Mouse (Mus musculus) layer of hippocampus, adult 6 months (tissue): ENCODE measurements around the gene Olfr1420. TPM values are rescaled to one million over a fixed set of nuclear protein-coding genes. Genes with fewer than 3 reads are reported as not detected.
A peak's percentile ranks its signal among the peaks of the same experiment; 100 is the strongest.

Experiments
- long read RNA-seq, 2 experiments: library from polyadenylated mRNA; unstranded; transcript quantifications; one replicate each; pipeline ENCODE4 v2.0.0; 2019 to 2020
- microRNA-seq: library from miRNA; unstranded; fragments of <30 nt; microRNA quantifications from one replicate; pipeline ENCODE4 v1.2.0, GENCODE M21; 2020
- polyA plus RNA-seq: library from polyadenylated mRNA; unstranded; fragments of <200 nt; fragmentation: Nextera tagmentation; gene quantifications from 2 replicates; pipeline ENCODE4 v1.2.3, GENCODE M21; 2021

Gene Olfr1420
- not detected in 2 replicates for polyA plus RNA-seq
- long read RNA-seq, experiment 1: 0 reads
- long read RNA-seq, experiment 2: 0 reads

DNA sequence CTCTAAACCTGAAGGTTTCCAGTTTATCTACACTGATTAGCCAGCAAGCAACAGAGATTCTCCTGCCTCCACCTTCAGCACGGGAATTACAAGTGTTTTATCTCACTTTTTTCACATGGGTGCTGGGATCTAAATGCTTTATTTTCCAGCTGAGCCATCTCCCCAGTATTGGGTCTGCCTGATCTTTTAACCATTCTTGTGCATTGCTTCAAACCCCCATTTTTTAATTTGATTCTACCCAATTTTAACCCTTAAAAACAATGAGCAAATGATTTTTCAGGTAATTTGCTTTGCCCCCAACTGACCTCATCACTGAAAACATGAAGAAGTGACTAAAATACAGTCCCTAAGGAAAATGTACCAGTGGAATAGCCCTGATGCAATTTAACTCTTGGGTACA is at the start of gene Olfr1420:
Gene Olfr1420, plus strand, starts transcription at position 301 of the 400 bp plus-strand sequence.

GRCm38 (mm10) chr19:11839119-11839518 is 47.2 kb upstream of the Olfr1420 start, which contains the start of gene Olfr1417:
Gene Olfr1417 (minus strand): TSS chr19:11839219.

DNA sequence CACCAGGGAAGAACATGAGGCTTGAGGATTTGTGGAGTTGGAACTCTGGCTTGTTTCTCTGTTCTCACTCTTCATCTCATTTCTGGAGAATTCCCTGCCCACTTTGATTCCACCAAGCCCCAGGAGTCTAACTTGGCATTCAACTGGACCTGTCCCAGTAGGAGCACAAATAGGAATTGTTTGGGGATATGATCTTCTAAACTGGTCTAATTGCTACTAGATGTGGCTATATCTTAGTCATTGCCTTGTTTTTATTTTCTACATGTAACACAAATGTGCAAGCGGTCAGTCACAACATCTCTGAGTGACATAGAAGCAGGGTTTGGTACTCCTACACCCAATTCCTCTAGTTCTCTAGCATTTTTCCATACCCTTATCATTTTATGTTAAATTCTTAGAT is 25.4 kb upstream of the Olfr1420 start, which contains the start of gene Olfr1418:
Gene Olfr1418, minus strand, starts transcription at position 101 of the 400 bp plus-strand sequence.

GRCm38 (mm10) chr19:11875006-11875405 is 11.4 kb upstream of the Olfr1420 start, which contains the start of gene Olfr1419:
Gene Olfr1419 (minus strand): TSS chr19:11875106.

GRCm38 (mm10) chr19:11912037-11912532 is 25.7 kb downstream of the Olfr1420 start, which contains the start of gene Patl1:
Gene Patl1 (plus strand): TSS chr19:11912399.

Small RNA genes lying within 50 kb of the gene (microRNA-seq; reads per million reads assigned to microRNA genes)
- gene Mir6994: 8.8 reads per million, percentile 29 among the genes with 10 or more reads in this experiment

Other genes with a start within 250 kb of the Olfr1420 start
- gene Ms4a3, start 245.7 kb upstream of the Olfr1420 start, polyA plus RNA-seq: not detected in 2 replicates
- gene Oosp2, start 226.0 kb upstream of the Olfr1420 start, polyA plus RNA-seq: not detected in 2 replicates
- not detected in 2 replicates for gene Oosp1, start 195.4 kb upstream of the Olfr1420 start, polyA plus RNA-seq
- gene Oosp3, start 189.5 kb upstream of the Olfr1420 start, polyA plus RNA-seq: not detected in 2 replicates
- gene Gif, start 139.0 kb upstream of the Olfr1420 start, polyA plus RNA-seq: not detected in 2 replicates
- 50.9 and 52.3 TPM in 2 replicates for gene Mrpl16, start 116.2 kb upstream of the Olfr1420 start, polyA plus RNA-seq
- 6.8 and 7.4 TPM in 2 replicates for gene Stx3, start 67.2 kb upstream of the Olfr1420 start, polyA plus RNA-seq
- gene Olfr1417, start 47.3 kb upstream of the Olfr1420 start, polyA plus RNA-seq: not detected in 2 replicates
- not detected in 2 replicates for gene Olfr1418, start 25.5 kb upstream of the Olfr1420 start, polyA plus RNA-seq
- not detected in 2 replicates for gene Olfr1419, start 11.5 kb upstream of the Olfr1420 start, polyA plus RNA-seq
- gene Patl1, start 25.8 kb downstream of the Olfr1420 start, polyA plus RNA-seq: 2.1 and 2.3 TPM in 2 replicates
- 4.7 and 4.8 TPM in 2 replicates for gene Osbp, start 79.4 kb downstream of the Olfr1420 start, polyA plus RNA-seq
- gene Olfr1423, start 154.8 kb downstream of the Olfr1420 start, polyA plus RNA-seq: 0.04 TPM in 1 of 2 replicates, not detected in the other
- gene Olfr1424, start 176.1 kb downstream of the Olfr1420 start, polyA plus RNA-seq: not detected in 2 replicates
- not detected in 2 replicates for gene Olfr1425, start 191.2 kb downstream of the Olfr1420 start, polyA plus RNA-seq
- not detected in 2 replicates for gene Olfr1426, start 205.4 kb downstream of the Olfr1420 start, polyA plus RNA-seq
- gene Olfr1427, start 216.8 kb downstream of the Olfr1420 start, polyA plus RNA-seq: not detected in 2 replicates
- not detected in 2 replicates for gene Olfr1428, start 229.3 kb downstream of the Olfr1420 start, polyA plus RNA-seq
- not detected in 2 replicates for gene Olfr76, start 236.6 kb downstream of the Olfr1420 start, polyA plus RNA-seq